Mouse (Mus musculus): ENCODE results near the gene Lactbl1.

- TF ChIP-seq CTCF (IDR thresholded peaks at IDR 0.05; ENCODE audit: control insufficient read depth, insufficient read depth, insufficient replicate concordance, low read depth, low read length) (no peak), POLR2A (IDR thresholded peaks at IDR 0.05; ENCODE audit: control insufficient read depth, low read depth, low read length) (no peak)
Measured at GRCm38 (mm10) chr4:136600536-136600935, 21.9 kb upstream of the Lactbl1 start.

All from testis, adult 2 months (tissue).